Mouse (Mus musculus): Measurements from ENCODE around the gene Rpp38. TPM values are rescaled to one million over a fixed set of nuclear protein-coding genes. Genes with fewer than 3 reads are reported as not detected.

Rpp38 gene
- polyA plus RNA-seq, 1 experiment: 2.1 TPM

DNA sequence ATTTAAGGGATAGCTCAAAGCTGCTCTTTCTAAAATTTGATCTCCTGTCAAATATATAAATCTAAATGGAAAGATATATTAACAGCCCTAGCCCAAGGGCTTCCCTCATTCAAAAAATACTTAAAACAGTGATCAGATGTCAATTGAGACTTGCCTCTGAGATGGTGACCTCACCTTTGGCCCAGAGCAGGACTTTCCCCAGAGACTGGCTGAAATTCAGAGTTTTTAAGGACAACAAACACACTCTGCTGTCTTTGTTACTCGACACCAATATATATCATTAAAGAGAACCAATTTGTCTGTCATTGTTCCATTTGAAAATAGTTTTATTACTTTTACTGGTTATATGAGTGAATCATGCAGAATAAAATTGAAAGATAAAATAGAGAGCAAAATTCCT, 42.9 kb downstream of the Rpp38 start:
- TF ChIP-seq FLI1 (IDR thresholded peaks at IDR 0.05; ENCODE audit: low read length) (no peak), GATA1 (IDR thresholded peaks at IDR 0.05; ENCODE audit: borderline replicate concordance, low read length) (no peak)

GRCm38 (mm10) chr2:3286243-3286642, 46.2 kb downstream of the Rpp38 start:
- Histone ChIP-seq H3K4me3 (replicated peaks) (no peak overlapping the region), H3K9me3 (no peaks in the 10 kb centered on the region), H3K4me1 (peaks cover 47% of the 10 kb centered on the region), H3K36me3 (replicated peaks; ENCODE audit: low read length) (no peaks in the 10 kb centered on the region), H3K27me3 (replicated peaks) (no peaks in the 10 kb centered on the region)
- TF ChIP-seq FLI1 (IDR thresholded peaks at IDR 0.05; ENCODE audit: low read length) (no peak), GATA1 (IDR thresholded peaks at IDR 0.05; ENCODE audit: borderline replicate concordance, low read length) (no peak)

More for the DNA sequence above, 42.9 kb downstream of the Rpp38 start:
- Histone ChIP-seq H3K27me3 (replicated peaks) (no peaks in the 10 kb centered on the region), H3K36me3 (replicated peaks; ENCODE audit: low read length) (no peaks in the 10 kb centered on the region), H3K4me3 (replicated peaks) (no peak overlapping the region), H3K9me3 (no peaks in the 10 kb centered on the region), H3K4me1 (peaks cover 44% of the 10 kb centered on the region; the same call in 1 of the 2 replicates)

DNA sequence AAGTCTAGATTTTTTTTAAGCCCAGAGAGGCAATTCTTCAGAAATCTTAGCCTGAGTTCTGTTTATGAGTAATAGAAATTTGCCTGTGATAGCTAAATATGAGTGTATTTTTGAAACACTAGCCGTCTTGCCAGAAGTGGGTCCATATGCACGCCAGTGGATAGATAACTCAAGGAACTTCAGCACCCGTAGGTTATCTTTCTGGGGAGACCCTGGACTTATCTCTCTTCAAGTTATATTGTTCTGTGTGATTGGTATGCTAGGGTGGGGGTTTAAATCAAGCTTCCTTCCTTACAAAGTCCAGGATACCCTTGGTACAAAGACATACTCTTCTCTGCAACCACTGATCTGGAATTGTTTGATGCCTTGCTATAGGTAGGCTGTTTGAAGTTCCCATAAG, 46.7 kb downstream of the Rpp38 start:
- H3K4me1 ChIP-seq: peaks cover 47% of the 10 kb centered on the region
- no peaks in the 10 kb centered on the region for H3K9me3 ChIP-seq
- peak overlapping the region; percentile 99 for H3K4me3 ChIP-seq (replicated peaks)
- TF ChIP-seq FLI1 (IDR thresholded peaks at IDR 0.05; ENCODE audit: low read length) (no peak), GATA1 (IDR thresholded peaks at IDR 0.05; ENCODE audit: borderline replicate concordance, low read length) (no peak)
- no peaks in the 10 kb centered on the region for H3K36me3 ChIP-seq (replicated peaks; ENCODE audit: low read length)
- no peaks in the 10 kb centered on the region for H3K27me3 ChIP-seq (replicated peaks)

GRCm38 (mm10) chr2:3285181-3285530, 47.3 kb downstream of the Rpp38 start:
- no peak for TF ChIP-seq FLI1 (IDR thresholded peaks at IDR 0.05; ENCODE audit: low read length)
- TF ChIP-seq GATA1 (IDR thresholded peaks at IDR 0.05; ENCODE audit: borderline replicate concordance, low read length): no peak
- Histone ChIP-seq H3K27me3 (replicated peaks) (no peaks in the 10 kb centered on the region), H3K36me3 (replicated peaks; ENCODE audit: low read length) (no peaks in the 10 kb centered on the region), H3K9me3 (no peaks in the 10 kb centered on the region), H3K4me1 (peaks cover 47% of the 10 kb centered on the region), H3K4me3 (replicated peaks) (peak overlapping the region; percentile 99)

- Histone ChIP-seq H3K36me3 (replicated peaks; ENCODE audit: low read length) (no peaks in the 10 kb centered on the region), H3K4me1 (peaks cover 47% of the 10 kb centered on the region), H3K4me3 (replicated peaks) (peak overlapping the region; percentile 99), H3K27me3 (replicated peaks) (no peaks in the 10 kb centered on the region), H3K9me3 (no peaks in the 10 kb centered on the region)
- TF ChIP-seq GATA1 (IDR thresholded peaks at IDR 0.05; ENCODE audit: borderline replicate concordance, low read length) (no peak), FLI1 (IDR thresholded peaks at IDR 0.05; ENCODE audit: low read length) (no peak)
Observed at GRCm38 (mm10) chr2:3284473-3285180, 47.8 kb downstream of the Rpp38 start.

- H3K27me3 ChIP-seq (replicated peaks): no peaks in the 10 kb centered on the region
- H3K4me1 ChIP-seq: peaks cover 47% of the 10 kb centered on the region
- H3K9me3 ChIP-seq: no peaks in the 10 kb centered on the region
- no peaks in the 10 kb centered on the region for H3K36me3 ChIP-seq (replicated peaks; ENCODE audit: low read length)
- H3K4me3 ChIP-seq (replicated peaks): peak within 1 kb of the TSS; percentile 99
- TF ChIP-seq FLI1 (IDR thresholded peaks at IDR 0.05; ENCODE audit: low read length) (no peak), GATA1 (IDR thresholded peaks at IDR 0.05; ENCODE audit: borderline replicate concordance, low read length) (no peak)
Observed at GRCm38 (mm10) chr2:3283602-3284472, 48.6 kb downstream of the Rpp38 start, which contains the start of gene Nmt2. Gene Nmt2 (plus strand): TSS chr2:3284212.

GRCm38 (mm10) chr2:3282866-3283601, 49.4 kb downstream of the Rpp38 start:
- Histone ChIP-seq H3K4me3 (replicated peaks) (peak overlapping the region; percentile 99), H3K27me3 (replicated peaks) (no peaks in the 10 kb centered on the region)
- TF ChIP-seq GATA1 (IDR thresholded peaks at IDR 0.05; ENCODE audit: borderline replicate concordance, low read length): no peak
- TF ChIP-seq FLI1 (IDR thresholded peaks at IDR 0.05; ENCODE audit: low read length): no peak

GRCm38 (mm10) chr2:3281311-3281710, 51.1 kb downstream of the Rpp38 start:
- H3K4me1 ChIP-seq: peaks cover 35% of the 10 kb centered on the region
- no peaks in the 10 kb centered on the region for H3K27me3 ChIP-seq (replicated peaks)
- no peaks in the 10 kb centered on the region for H3K9me3 ChIP-seq
- no peak for TF ChIP-seq GATA1 (IDR thresholded peaks at IDR 0.05; ENCODE audit: borderline replicate concordance, low read length)
- TF ChIP-seq FLI1 (IDR thresholded peaks at IDR 0.05; ENCODE audit: low read length): no peak
- no peak overlapping the region for H3K4me3 ChIP-seq (replicated peaks)
- H3K36me3 ChIP-seq (replicated peaks; ENCODE audit: low read length): no peaks in the 10 kb centered on the region

More at GRCm38 (mm10) chr2:3282866-3283601, 49.4 kb downstream of the Rpp38 start:
- H3K4me1 ChIP-seq: peaks cover 39% of the 10 kb centered on the region
- no peaks in the 10 kb centered on the region for H3K36me3 ChIP-seq (replicated peaks; ENCODE audit: low read length)
- H3K9me3 ChIP-seq: no peaks in the 10 kb centered on the region

Other genes starting within 250 kb of the Rpp38 start
- gene Fam171a1, start 218.4 kb downstream of the Rpp38 start, polyA plus RNA-seq (2012; ENCODE audit: insufficient read depth, low replicate concordance): 2.1 TPM in 1 of 2 replicates, not detected in the other
- 0.37 and 13.6 TPM in 2 replicates for gene Nmt2, start 48.4 kb downstream of the Rpp38 start, polyA plus RNA-seq (2012; ENCODE audit: insufficient read depth, low replicate concordance)
- not detected in 2 replicates for gene Acbd7, start 3.5 kb upstream of the Rpp38 start, polyA plus RNA-seq (2012; ENCODE audit: insufficient read depth, low replicate concordance)
- not detected in 2 replicates for gene Olah, start 64.6 kb upstream of the Rpp38 start, polyA plus RNA-seq (2012; ENCODE audit: insufficient read depth, low replicate concordance)
- gene Meig1, start 90.0 kb upstream of the Rpp38 start, polyA plus RNA-seq (2012; ENCODE audit: insufficient read depth, low replicate concordance): 0.57 TPM in 1 of 2 replicates, not detected in the other
- gene Dclre1c, start 91.5 kb upstream of the Rpp38 start, polyA plus RNA-seq (2012; ENCODE audit: insufficient read depth, low replicate concordance): 0.04 TPM in 1 of 2 replicates, not detected in the other
- 2.5 TPM in 1 of 2 replicates, not detected in the other for gene Suv39h2, start 142.4 kb upstream of the Rpp38 start, polyA plus RNA-seq (2012; ENCODE audit: insufficient read depth, low replicate concordance)
- 0.22 TPM in 1 of 2 replicates, not detected in the other for gene Gm45902, start 180.1 kb upstream of the Rpp38 start, polyA plus RNA-seq (2012; ENCODE audit: insufficient read depth, low replicate concordance)
- 1.6 and 4.6 TPM in 2 replicates for gene Hspa14, start 180.2 kb upstream of the Rpp38 start, polyA plus RNA-seq (2012; ENCODE audit: insufficient read depth, low replicate concordance)
- 0.28 TPM in 1 of 2 replicates, not detected in the other for gene Cdnf, start 180.4 kb upstream of the Rpp38 start, polyA plus RNA-seq (2012; ENCODE audit: insufficient read depth, low replicate concordance)
- 6.7 and 43.9 TPM in 2 replicates for gene Fam107b, start 237.8 kb upstream of the Rpp38 start, polyA plus RNA-seq (2012; ENCODE audit: insufficient read depth, low replicate concordance)